Mouse (Mus musculus) liver, postnatal 0 days (tissue): ENCODE measurements around the gene Atf3. TPM values are rescaled to one million over a fixed set of nuclear protein-coding genes. Genes with fewer than 3 reads are reported as not detected.

Source experiments
- ATAC-seq: fragments of 200-750 bp; cut with Nextera tagmentation; 2 replicates; pipeline ENCODE4 v1.8.0; 2017; ENCODE audit warnings: mild to moderate bottlenecking, moderate library complexity
- DNase-seq: peaks from one replicate; pipeline ENCODE4 v3.0.0-alpha.2; 2016
- H3K27ac ChIP-seq: fragments of 300-500 bp; sonication (generic); 2 replicates; pipeline ENCODE4 v1.5.1; 2014; ENCODE audit warnings: antibody characterized with exemption, moderate library complexity, mild to moderate bottlenecking, low read depth
- H3K27me3 ChIP-seq: fragments of 300-500 bp; sonication (generic); 2 replicates; pipeline ENCODE4 v1.6.1; 2014; ENCODE audit warnings: low read length, control low read depth, mixed read lengths; ENCODE audit not compliant: insufficient read depth
- H3K36me3 ChIP-seq: fragments of 300-500 bp; sonication (generic); replicated peaks from 2 replicates; pipeline ENCODE4 v1.6.1; 2014; ENCODE audit warnings: mild to moderate bottlenecking, control low read depth, low read length, moderate library complexity, mixed read lengths; ENCODE audit not compliant: insufficient read depth
- H3K4me1 ChIP-seq: fragments of 300-500 bp; sonication (generic); 2 replicates; pipeline ENCODE4 v1.6.1; 2014; ENCODE audit warnings: antibody characterized with exemption, mild to moderate bottlenecking, control low read depth; ENCODE audit not compliant: insufficient read depth
- H3K4me2 ChIP-seq: fragments of 300-500 bp; sonication (generic); 2 replicates; pipeline ENCODE4 v1.6.1; 2014; ENCODE audit warnings: low read depth, mild to moderate bottlenecking, low read length, moderate library complexity, mixed read lengths
- H3K4me3 ChIP-seq: fragments of 300-500 bp; sonication (generic); 2 replicates; pipeline ENCODE4 v1.5.1; 2014; ENCODE audit warnings: low read depth, low read length
- H3K9ac ChIP-seq: fragments of 300-500 bp; sonication (generic); replicated peaks from 2 replicates; pipeline ENCODE4 v1.6.1; 2014; ENCODE audit warnings: mild to moderate bottlenecking, moderate library complexity
- H3K9me3 ChIP-seq: fragments of 300-500 bp; sonication (generic); 2 replicates; pipeline ENCODE4 v1.6.1; 2016; ENCODE audit warnings: mild to moderate bottlenecking, control low read depth, low read length, mixed read lengths
- CTCF ChIP-seq: sonication (generic); IDR thresholded peaks from 2 replicates; pipeline ENCODE4 v1.5.1; 2016; ENCODE audit warnings: antibody characterized with exemption, low read depth
- EP300 ChIP-seq: IDR thresholded peaks from 2 replicates; pipeline ENCODE4 v1.6.1; 2016; ENCODE audit warnings: antibody characterized with exemption, low read depth, mild to moderate bottlenecking
- WGBS: fragments of 180-500 bp; shearing (Covaris S2); extraction: QIAGEN DNeasy Blood & Tissue Kit; methylation state at CpG from one replicate; pipeline ENCODE4 v1.1.7; 2014; ENCODE audit not compliant: insufficient replicate concordance; 5-methylcytosine and 5-hydroxymethylcytosine counted together
- polyA plus RNA-seq: library from polyadenylated mRNA; unstranded; fragments of >200 nt; fragmentation: Nextera tagmentation; extraction: Ambion mirVana; gene quantifications from 2 replicates; pipeline ENCODE4 v1.2.1, GENCODE M21; 2015

Gene Atf3
- polyA plus RNA-seq, 1 experiment from 2014 or later: 1.00 TPM

DNA sequence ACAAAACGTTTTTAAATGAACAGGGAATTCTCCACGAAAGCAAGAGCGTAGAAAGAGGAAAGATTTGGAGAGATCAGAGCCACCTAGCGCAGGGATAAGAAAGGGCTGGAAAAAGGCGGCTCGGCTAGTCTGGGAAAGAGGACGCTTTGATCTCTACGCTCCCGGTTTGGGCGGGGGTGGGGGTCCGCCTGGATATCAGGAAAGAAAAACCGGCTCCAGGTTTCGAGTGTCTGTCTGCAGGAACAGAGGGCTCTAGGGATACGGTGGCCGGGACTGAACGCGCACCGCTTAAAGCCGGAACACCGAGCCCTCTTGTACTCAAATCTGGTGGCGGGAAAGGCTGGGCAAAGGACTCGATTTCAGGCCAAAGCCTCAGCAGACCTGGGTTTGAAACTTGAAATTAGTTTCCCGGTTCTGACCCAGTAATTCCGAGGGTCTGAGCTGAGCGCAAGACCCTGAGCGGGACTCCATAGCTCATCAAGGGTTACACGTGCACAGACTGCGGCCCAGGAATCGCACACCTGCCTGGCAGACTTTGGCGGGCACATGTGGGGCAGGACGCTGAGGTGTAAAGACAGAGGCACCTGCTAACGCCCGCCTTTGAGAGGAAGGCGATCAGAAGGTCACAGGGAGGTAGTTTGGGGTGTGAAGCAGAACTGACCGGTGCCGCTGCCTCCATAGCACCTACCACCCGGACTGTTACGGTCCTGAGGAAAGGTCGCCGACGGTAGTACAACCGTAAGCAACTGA, 33.6 kb downstream of the Atf3 start:
- 3% methylated on average over 42 of the region's 42 CpGs for WGBS
- no peak for TF ChIP-seq EP300
- no peak for TF ChIP-seq CTCF
- Histone ChIP-seq H3K4me3 (peak overlapping the region; percentile 73), H3K36me3 (no peaks in the 10 kb centered on the region), H3K4me1 (peaks cover 35% of the 10 kb centered on the region), H3K9me3 (no peaks in the 10 kb centered on the region), H3K4me2 (peak overlapping the region; percentile 98), H3K27ac (peak overlapping the region; percentile 67), H3K27me3 (peaks cover 74% of the 10 kb centered on the region), H3K9ac (peak overlapping the region; percentile 61)
- DNase-seq (no peak), ATAC-seq (no peak)

DNA sequence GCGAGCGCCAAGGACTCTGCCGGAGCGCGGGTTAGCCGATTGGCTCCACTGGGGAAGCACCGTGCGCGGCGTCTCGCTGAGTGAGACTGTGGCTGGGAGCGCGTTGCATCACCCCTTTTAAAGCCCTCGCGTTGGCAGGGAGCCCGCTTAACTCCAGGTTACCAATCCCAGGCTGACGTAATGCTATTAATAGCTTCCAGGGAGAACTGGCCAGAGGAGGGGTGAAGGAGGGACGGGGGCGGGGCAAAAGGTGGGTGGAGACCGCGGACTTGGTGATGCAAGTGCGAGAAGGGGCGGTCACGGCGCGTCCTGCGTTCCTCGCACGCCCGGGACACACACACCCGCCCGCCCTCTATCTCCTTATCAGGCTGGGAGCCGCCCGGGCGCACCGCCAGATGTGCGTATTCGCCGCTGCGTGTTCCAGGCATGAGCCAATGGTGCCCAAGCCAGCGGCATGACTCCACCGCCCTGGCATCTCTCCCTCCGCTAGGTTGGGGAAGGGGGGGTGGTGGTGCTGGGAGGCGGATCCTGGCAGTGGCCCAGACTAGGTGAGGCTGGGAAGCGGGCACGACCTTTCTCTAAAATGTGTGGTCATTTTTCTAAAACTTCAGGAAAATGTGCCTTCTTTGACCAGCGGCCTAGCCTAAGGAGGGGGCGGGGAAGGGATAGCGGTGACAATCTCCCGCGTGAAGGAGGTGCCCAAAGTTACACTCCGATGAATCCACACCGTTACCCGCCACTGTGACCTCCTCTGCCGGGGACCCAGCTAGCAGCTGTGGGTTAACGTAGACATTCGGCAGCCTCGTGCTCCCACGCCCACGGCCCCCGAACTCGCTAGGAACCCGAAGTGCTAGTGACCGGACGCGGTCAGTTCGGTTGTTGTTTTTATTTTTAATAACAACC, 34.4 kb downstream of the Atf3 start:
- TF ChIP-seq CTCF (no peak), EP300 (peak; percentile 34; the same call in 1 of the 2 replicates)
- peak overlapping the region; percentile 87 for H3K9ac ChIP-seq

DNA sequence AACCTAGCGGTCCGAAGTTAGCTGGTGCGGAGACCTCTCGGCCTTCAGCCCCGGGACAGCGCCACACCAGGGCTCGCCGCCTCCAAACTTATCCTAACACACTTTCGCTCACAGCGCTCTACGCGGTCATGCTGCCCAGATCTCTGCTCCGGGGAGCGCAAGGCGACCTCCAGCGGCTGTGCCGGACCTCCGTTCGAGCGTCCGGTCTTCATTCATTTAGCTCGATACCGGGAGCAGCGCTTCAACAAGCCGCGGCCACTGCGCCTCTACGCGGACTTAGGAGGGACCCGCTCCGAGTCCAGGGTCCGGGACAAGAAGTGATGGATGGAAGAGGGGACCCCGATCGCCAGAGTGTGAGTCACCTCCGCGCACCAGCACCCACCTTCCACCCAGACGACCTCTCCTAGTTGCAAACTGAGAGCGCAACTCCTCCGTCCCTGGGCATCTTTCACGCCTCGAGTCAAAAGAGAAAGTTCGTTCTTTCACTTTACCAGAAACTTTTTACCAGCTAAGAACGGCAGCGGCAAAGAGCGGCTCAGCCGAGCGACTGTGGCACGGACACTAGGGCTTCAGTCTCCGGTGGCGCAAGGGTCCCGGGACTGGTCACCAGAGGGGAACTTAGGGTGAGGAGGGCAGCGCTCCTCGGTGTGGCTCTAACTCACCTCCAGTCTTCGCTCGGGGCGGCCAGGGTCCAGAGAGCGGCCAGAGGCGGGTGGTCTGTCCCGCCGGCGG, 35.2 kb downstream of the Atf3 start:
- peaks cover 63% of the 10 kb centered on the region for H3K27me3 ChIP-seq
- peak overlapping the region; percentile 73 for H3K4me3 ChIP-seq
- peak; percentile 20 for ATAC-seq
- peak overlapping the region; percentile 88 for H3K27ac ChIP-seq
- no peaks in the 10 kb centered on the region for H3K36me3 ChIP-seq
- TF ChIP-seq CTCF: peak; percentile 62
- TF ChIP-seq EP300: no peak
- WGBS: under 1% methylated on average over 60 of the region's 61 CpGs
- DNase-seq: peak; percentile 74
- H3K9me3 ChIP-seq: no peaks in the 10 kb centered on the region
- peak overlapping the region; percentile 87 for H3K9ac ChIP-seq
- peaks cover 43% of the 10 kb centered on the region for H3K4me1 ChIP-seq
- H3K4me2 ChIP-seq: peak overlapping the region; percentile 98

More for the DNA sequence above, 34.4 kb downstream of the Atf3 start:
- Histone ChIP-seq H3K4me3 (peak overlapping the region; percentile 73), H3K36me3 (no peaks in the 10 kb centered on the region), H3K27me3 (peaks cover 68% of the 10 kb centered on the region), H3K4me1 (peaks cover 40% of the 10 kb centered on the region), H3K27ac (peak overlapping the region; percentile 88), H3K4me2 (peak overlapping the region; percentile 98), H3K9me3 (no peaks in the 10 kb centered on the region)
- peak; percentile 95 for DNase-seq
- WGBS: under 1% methylated on average over 66 of the region's 67 CpGs
- peak; percentile 92 for ATAC-seq

DNA sequence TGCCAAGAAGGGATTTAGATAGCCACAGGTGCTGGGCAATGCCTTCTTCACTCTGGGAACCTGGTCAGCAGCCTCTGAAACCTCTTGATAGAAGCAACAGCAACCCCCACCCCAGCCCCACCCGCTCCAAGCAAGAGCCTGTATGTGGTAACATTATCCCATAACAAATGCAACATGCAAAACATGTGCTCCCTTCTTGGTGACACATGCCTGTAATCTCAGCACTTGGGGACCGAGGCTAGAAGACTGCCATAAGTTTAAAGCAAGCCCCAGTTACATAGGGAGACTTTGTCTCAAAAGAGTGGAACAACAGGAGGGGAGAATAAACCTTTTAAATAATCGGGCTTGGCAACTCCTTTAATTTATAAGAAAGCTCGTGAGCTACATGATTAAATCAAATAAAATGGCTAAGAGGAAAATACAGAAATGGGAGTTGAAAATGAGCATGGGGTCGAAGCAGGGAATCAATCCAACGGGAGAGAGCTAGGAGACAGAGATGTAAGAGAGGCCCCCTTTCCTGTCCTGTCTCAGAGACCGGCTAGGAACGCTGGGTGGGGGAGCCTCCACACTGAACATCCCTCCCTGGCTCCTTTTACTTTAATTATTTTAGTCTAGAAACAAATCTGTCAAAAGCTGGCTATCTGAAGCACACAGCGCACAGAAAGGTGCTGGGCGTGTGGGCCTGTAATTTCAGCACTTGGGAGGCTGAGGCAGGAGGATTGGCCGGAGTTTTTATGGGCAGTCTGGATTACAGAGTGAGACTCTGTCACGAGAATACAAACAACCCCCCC, 36.2 kb downstream of the Atf3 start:
- 35% methylated on average over 12 of the region's 12 CpGs for WGBS
- Histone ChIP-seq H3K9ac (no peak overlapping the region), H3K4me1 (peaks cover 43% of the 10 kb centered on the region), H3K27me3 (peaks cover 54% of the 10 kb centered on the region), H3K4me2 (peak overlapping the region; percentile 98), H3K27ac (no peak overlapping the region), H3K9me3 (no peaks in the 10 kb centered on the region), H3K36me3 (no peaks in the 10 kb centered on the region), H3K4me3 (peak overlapping the region; percentile 73)
- TF ChIP-seq CTCF: no peak
- TF ChIP-seq EP300: no peak
- no peak for DNase-seq
- no peak for ATAC-seq

DNA sequence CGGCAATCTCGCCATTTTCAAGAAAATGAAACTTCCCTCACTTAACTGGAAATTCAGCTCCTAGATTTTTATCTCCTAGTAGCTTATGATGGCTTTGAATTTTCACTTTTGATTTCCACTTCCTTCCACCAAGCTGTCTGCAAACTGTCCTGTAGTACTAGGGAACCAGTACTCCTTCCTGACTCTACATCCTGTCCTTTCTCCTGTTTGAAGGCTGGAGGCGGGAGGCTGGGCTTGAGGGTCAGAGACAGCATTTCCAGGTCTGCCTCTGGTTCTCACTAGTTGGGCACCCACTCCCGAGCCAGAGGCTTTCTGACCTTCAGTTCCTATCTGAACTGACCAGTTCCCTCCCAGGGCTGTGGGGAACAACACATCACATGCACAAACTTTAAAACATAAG, 37.4 kb downstream of the Atf3 start:
- Histone ChIP-seq H3K27me3 (peaks cover 42% of the 10 kb centered on the region), H3K4me2 (peak overlapping the region; percentile 26), H3K4me3 (no peak overlapping the region), H3K36me3 (peaks cover 7% of the 10 kb centered on the region; the same call in 1 of the 2 replicates), H3K9ac (no peak overlapping the region), H3K9me3 (no peaks in the 10 kb centered on the region), H3K4me1 (peaks cover 38% of the 10 kb centered on the region), H3K27ac (0 out of 2 replicates have a peak overlapping the region, but pooled peaks have one; percentile 8)
- 41% methylated on average over 4 of the region's 4 CpGs for WGBS
- DNase-seq (no peak), ATAC-seq (no peak)
- TF ChIP-seq EP300 (no peak), CTCF (no peak)
